Mouse (Mus musculus) CH12.LX (cell line): ENCODE results near the gene Aplp2. TPM values are rescaled to one million over a fixed set of nuclear protein-coding genes. Genes with fewer than 3 reads are reported as not detected.

Source experiments
- DNase-seq: peaks from one replicate; pipeline ENCODE4 v3.0.0-alpha.2; 2013; ENCODE audit errors: extremely low read depth
- H3K27ac ChIP-seq: 2 replicates; pipeline ENCODE4 v1.5.1; 2012; ENCODE audit warnings: low read depth, mild to moderate bottlenecking, control low read depth, moderate library complexity; ENCODE audit not compliant: insufficient read depth
- H3K27me3 ChIP-seq: replicated peaks from 2 replicates; pipeline ENCODE3; 2012; ENCODE audit warnings: inconsistent platforms
- H3K36me3 ChIP-seq, 2 experiments: replicated peaks in 1 of 2; 2 replicates each; pipeline versions ENCODE3 to v1.6.1; 2012; ENCODE audit warnings: inconsistent platforms in 1 of 2, low read length in 1 of 2, mild to moderate bottlenecking in 1 of 2, mixed read lengths in 1 of 2, moderate library complexity in 1 of 2; ENCODE audit not compliant: control insufficient read depth in 1 of 2, insufficient read depth in 1 of 2
- H3K4me1 ChIP-seq, 2 experiments: 2 replicates each; pipeline ENCODE4 v1.6.1; 2012; ENCODE audit warnings: inconsistent platforms in 1 of 2, moderate library complexity in 1 of 2; ENCODE audit not compliant: insufficient read depth in 2 of 2, control insufficient read depth in 1 of 2
- H3K4me2 ChIP-seq: 2 replicates; pipeline ENCODE4 v1.6.1; 2012; ENCODE audit warnings: low read depth, mild to moderate bottlenecking, control low read depth; ENCODE audit not compliant: poor library complexity, insufficient read depth, severe bottlenecking
- H3K4me3 ChIP-seq, 3 experiments: fragments of 150-350 bp in 1 of 3; sonication (generic) in 1 of 3; replicated peaks in 1 of 3; 2 replicates each; pipeline versions ENCODE3 to v1.5.1; 2011 to 2012; ENCODE audit warnings: low read depth in 2 of 3, low read length in 2 of 3, mild to moderate bottlenecking in 2 of 3, moderate library complexity in 2 of 3, control low read depth in 1 of 3, improper control_type of control experiment in 1 of 3, inconsistent platforms in 1 of 3, mixed read lengths in 1 of 3; ENCODE audit not compliant: poor library complexity in 1 of 3
- H3K79me2 ChIP-seq: replicated peaks from 2 replicates; pipeline ENCODE4 v1.6.1; 2012; ENCODE audit warnings: mild to moderate bottlenecking, moderate library complexity; ENCODE audit not compliant: control insufficient read depth, poor library complexity, insufficient read depth, severe bottlenecking; ENCODE audit errors: extremely low read depth
- H3K9ac ChIP-seq: 2 replicates; pipeline ENCODE4 v1.6.1; 2012; ENCODE audit warnings: low read depth, mild to moderate bottlenecking, control low read depth, moderate library complexity; ENCODE audit not compliant: insufficient read depth
- H3K9me3 ChIP-seq: replicated peaks from 2 replicates; pipeline ENCODE3; 2012; ENCODE audit warnings: low read length, inconsistent platforms, mixed read lengths
- CHD1 ChIP-seq: IDR thresholded peaks from 2 replicates; pipeline ENCODE4 v1.6.1; 2012; ENCODE audit warnings: low read depth, low read length, improper control_type of control experiment, inconsistent platforms
- E2F4 ChIP-seq: IDR thresholded peaks from 2 replicates; pipeline ENCODE4 v1.6.1; 2011; ENCODE audit warnings: low read depth, low read length, improper control_type of control experiment; ENCODE audit not compliant: insufficient replicate concordance
- ELF1 ChIP-seq: IDR thresholded peaks from 2 replicates; pipeline ENCODE4 v1.6.1; 2014; ENCODE audit warnings: low read depth, mild to moderate bottlenecking, inconsistent platforms, low read length, improper control_type of control experiment
- EP300 ChIP-seq: IDR thresholded peaks from 2 replicates; pipeline ENCODE4 v1.6.1; 2011; ENCODE audit warnings: low read length, improper control_type of control experiment
- JUN ChIP-seq: IDR thresholded peaks from 2 replicates; pipeline ENCODE4 v1.6.1; 2011; ENCODE audit warnings: low read depth, mild to moderate bottlenecking, low read length, improper control_type of control experiment, moderate library complexity; ENCODE audit not compliant: insufficient read depth
- MXI1 ChIP-seq: IDR thresholded peaks from 2 replicates; pipeline ENCODE4 v1.6.1; 2011; ENCODE audit warnings: mild to moderate bottlenecking, low read depth, low read length, improper control_type of control experiment
- NRF1 ChIP-seq: IDR thresholded peaks from 2 replicates; pipeline ENCODE4 v1.6.1; 2014; ENCODE audit warnings: low read depth, mild to moderate bottlenecking, inconsistent platforms, low read length, improper control_type of control experiment, moderate library complexity
- SIN3A ChIP-seq: IDR thresholded peaks from 2 replicates; pipeline ENCODE4 v1.6.1; 2012; ENCODE audit warnings: low read length, improper control_type of control experiment, inconsistent platforms
- TBP ChIP-seq: conservative IDR thresholded peaks from 2 replicates; pipeline ENCODE4 v1.6.1; 2011; ENCODE audit warnings: low read depth, low read length, improper control_type of control experiment
- UBTF ChIP-seq: IDR thresholded peaks from 2 replicates; pipeline ENCODE4 v1.6.1; 2012; ENCODE audit warnings: low read depth, mild to moderate bottlenecking, inconsistent platforms, low read length, improper control_type of control experiment, moderate library complexity
- ZKSCAN1 ChIP-seq: IDR thresholded peaks from 2 replicates; pipeline ENCODE4 v1.6.1; 2012; ENCODE audit warnings: low read depth, inconsistent platforms, low read length, improper control_type of control experiment, borderline replicate concordance
- dilution Hi-C: fragments of 300-500 bp; cut with MboI; formaldehyde crosslinking; loops from 2 replicates; pipeline ENCODE4 v1.14.3; 2020; ENCODE audit warnings: low sequenced_read_pairs; ENCODE audit not compliant: extremely low pct_unique_long_range_greater_than_20kb, extremely low pct_ligation_motif_present
- in situ Hi-C: fragments of 300-500 bp; cut with MboI; formaldehyde crosslinking; loops from 3 replicates; pipeline ENCODE4 v1.14.3; 2019; ENCODE audit warnings: low sequenced_read_pairs, low pct_ligation_motif_present, low pct_unique_long_range_greater_than_20kb, mixed read lengths
- polyA plus RNA-seq: library from polyadenylated mRNA; unstranded; fragments of >175 nt; gene quantifications from 2 replicates; pipeline ENCODE4 v1.2.1, GENCODE M21; 2012; ENCODE audit warnings: low read depth; ENCODE audit not compliant: insufficient read length
- total RNA-seq, 2 experiments: library from RNA; depleted of rRNA; stranded (reverse); fragments of 300-350 nt in 1 of 2; fragments of >200 nt in 1 of 2; gene quantifications; 2 replicates each; pipeline ENCODE4 v1.2.3; 2012 to 2014

Gene Aplp2
- total and polyA plus RNA-seq, 3 experiments, result 30.4 to 52.7 (median 44.3) TPM

DNA sequence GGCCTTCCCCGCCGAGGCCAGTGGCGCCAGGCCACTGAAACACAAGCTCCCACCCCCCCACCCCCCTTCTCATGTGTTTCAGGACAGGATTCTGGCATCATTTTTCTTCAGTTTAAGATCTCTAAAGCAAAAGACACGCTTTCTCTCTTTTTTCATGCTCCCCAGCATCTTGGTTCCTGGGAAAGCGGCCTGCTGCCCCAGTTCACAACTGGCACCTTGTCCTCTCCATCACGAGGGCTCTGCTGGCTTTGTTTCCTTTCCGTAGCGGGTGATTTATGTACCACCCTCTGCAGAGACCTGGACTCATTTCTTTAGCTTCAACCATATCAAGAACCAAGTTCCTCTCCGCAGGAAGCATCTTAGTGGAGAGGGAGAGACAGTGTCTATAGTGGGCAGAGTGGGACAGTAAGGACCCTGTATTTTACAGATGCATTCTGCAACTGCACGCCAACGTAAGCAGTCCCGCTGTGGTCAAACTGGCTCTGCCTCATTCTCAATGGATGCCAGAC lies 939 bp upstream of the Aplp2 start:
- H3K9ac ChIP-seq, result no peak overlapping the region
- H3K4me2 ChIP-seq, result no peak overlapping the region
- no peak for DNase-seq
- TF ChIP-seq SIN3A (no peak), ELF1 (no peak), E2F4 (no peak), TBP (no peak), ZKSCAN1 (no peak), NRF1 (no peak), EP300 (no peak)
- H3K4me1 ChIP-seq, result peaks cover 0 to 5% of the 10 kb centered on the region in 2 experiments; a peak in 2 of 4 replicates
- no peaks in the 10 kb centered on the region for H3K36me3 ChIP-seq
- no peaks in the 10 kb centered on the region; the same call in 1 of the 2 replicates for H3K79me2 ChIP-seq
- peak overlapping the region in 1 of 3 experiments; percentile 16 for H3K4me3 ChIP-seq
- in situ Hi-C loops, result no loop called here
- dilution Hi-C loops, result no loop called here
- no peaks in the 10 kb centered on the region for H3K9me3 ChIP-seq
- no peak overlapping the region for H3K27ac ChIP-seq
- H3K27me3 ChIP-seq, result peaks cover 11% of the 10 kb centered on the region

DNA sequence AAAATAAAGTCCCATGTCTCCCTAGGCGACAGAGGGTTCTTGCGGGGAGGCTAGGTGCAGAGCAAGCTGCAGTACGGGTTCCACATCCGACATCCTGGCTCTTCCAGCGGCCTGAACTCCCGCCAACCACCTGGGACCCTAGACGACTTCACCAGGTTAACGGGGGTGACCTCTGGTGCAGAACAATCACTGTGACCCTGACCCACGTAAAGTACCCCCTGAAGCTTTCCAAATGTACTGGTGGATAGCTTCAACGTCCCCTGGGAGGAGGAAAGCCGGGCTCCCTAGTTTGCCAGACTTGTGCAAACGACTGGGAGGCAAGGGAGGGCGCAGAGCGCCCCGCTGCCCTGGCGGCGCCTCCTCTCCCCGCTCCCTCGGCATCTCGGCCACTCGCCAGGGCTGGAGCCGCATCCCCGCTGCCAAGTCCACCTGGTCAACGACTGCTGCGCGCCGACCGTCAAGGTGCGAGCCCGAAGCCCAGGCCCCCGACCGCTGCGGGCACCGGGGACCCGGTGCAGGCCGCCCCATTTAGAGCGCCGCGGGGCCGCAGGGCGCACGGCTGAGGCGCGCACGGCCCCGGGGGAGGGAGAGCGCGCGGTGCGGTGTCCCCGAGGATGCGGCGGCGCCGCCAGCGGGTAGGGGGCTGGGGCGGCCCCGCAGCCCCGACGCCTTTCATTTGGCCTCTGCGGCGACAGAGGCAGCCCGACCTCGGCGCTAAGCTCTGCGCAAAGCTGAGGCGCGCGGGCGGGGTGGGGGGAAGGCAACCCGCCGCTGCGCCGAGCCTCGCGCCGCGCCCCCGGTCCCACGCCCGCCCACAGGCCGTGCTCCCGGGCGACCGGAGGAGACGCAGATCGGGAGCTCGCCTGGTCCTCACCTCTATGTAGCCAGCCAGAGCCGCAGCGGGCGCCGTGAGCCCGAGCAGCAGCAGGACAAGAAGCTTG lies 596 bp downstream of the Aplp2 start:
- Histone ChIP-seq H3K4me1 (peaks cover 0 to 5% of the 10 kb centered on the region in 2 experiments; a peak in 2 of 4 replicates), H3K36me3 (no peaks in the 10 kb centered on the region), H3K27ac (no peak overlapping the region), H3K9me3 (no peaks in the 10 kb centered on the region), H3K27me3 (peaks cover 11% of the 10 kb centered on the region), H3K9ac (peak overlapping the region; percentile 58), H3K4me3 (peak overlapping the region; percentile 65 to 89 (median 85)), H3K79me2 (no peaks in the 10 kb centered on the region; the same call in 1 of the 2 replicates), H3K4me2 (peak overlapping the region; percentile 100)
- dilution Hi-C loops (no loop called here), in situ Hi-C loops (no loop called here)
- TF ChIP-seq MXI1, result 0 out of 2 replicates have a peak, but pooled peaks have one; percentile 47
- 0 out of 2 replicates have a peak, but pooled peaks have one; percentile 66 for TF ChIP-seq SIN3A
- TF ChIP-seq UBTF, result 0 out of 2 replicates have a peak, but pooled peaks have one; percentile 71
- TF ChIP-seq CHD1, result peak; percentile 30; the same call in 1 of the 2 replicates
- TF ChIP-seq JUN, result no peak
- no peak for DNase-seq
